9 mouse cellular contexts compared by ENCODE assay signal in genomic region chr10:61277918-61278674, GRCm38 (mm10). TPM values are rescaled to one million over a fixed set of nuclear protein-coding genes. Genes with fewer than 3 reads are reported as not detected.
DNase-seq lines count a peak whose midpoint lies in the region; ATAC-seq and TF ChIP-seq lines count a peak whose summit lies in the region.
"Had no signal": no experiment of that assay in that cellular context is flagged by ENCODE, and none has a peak within 500 bp of the region (broad histone marks: within the 10 kb centered on the region; RNA-seq: fewer than 3 reads in every experiment).

No protein-coding gene starts in this region.

- H3K27ac ChIP-seq in heart, embryonic 11.5 days (ENCODE audit: low read depth, low read length) = no peak overlapping the region
- H3K27ac ChIP-seq in heart, embryonic 14.5 days (replicated peaks in 1 of 2; ENCODE audit: control insufficient read depth in 1 of 2, insufficient read depth in 1 of 2, low read depth in 2 of 2, low read length in 2 of 2) = peak overlapping the region in 1 of 2 experiments; percentile 38; a peak in 1 of 4 replicates
- 0 out of 2 replicates have a peak overlapping the region, but pooled peaks have one; percentile 7 for H3K27ac ChIP-seq in lung, embryonic 15.5 days
- H3K27ac ChIP-seq in layer of hippocampus, adult 2 months = no peak overlapping the region
- no peak overlapping the region for H3K27ac ChIP-seq in forebrain, embryonic 16.5 days (ENCODE audit: low read length)

- DNase-seq in heart, adult 18-20 months = peak; percentile 74 to 91
- DNase-seq in NIH3T3 (ENCODE audit: low read depth) = peak; percentile 82
- DNase-seq in cerebellum, adult 11-12 months = no peak
- DNase-seq in layer of hippocampus, adult 2 months (ENCODE audit: low spot score in 2 of 2) = no peak

- peaks cover 5% of the 10 kb centered on the region for H3K27me3 ChIP-seq in heart, embryonic 11.5 days (ENCODE audit: control insufficient read depth, insufficient read depth, low read length)
- H3K27me3 ChIP-seq in heart, embryonic 14.5 days (ENCODE audit: control insufficient read depth, insufficient read depth, low read length) = no peaks in the 10 kb centered on the region
- H3K27me3 ChIP-seq in lung, embryonic 15.5 days = no peaks in the 10 kb centered on the region
- 0 out of 2 replicates have a peak, but pooled peaks cover 5% of the 10 kb centered on the region for H3K27me3 ChIP-seq in forebrain, embryonic 16.5 days (replicated peaks; ENCODE audit: control insufficient read depth, insufficient read depth, low read length)

- H3K36me3 ChIP-seq in heart, embryonic 11.5 days (ENCODE audit: control insufficient read depth, insufficient read depth, low read length) = no peaks in the 10 kb centered on the region
- H3K36me3 ChIP-seq in heart, embryonic 14.5 days (ENCODE audit: control insufficient read depth, insufficient read depth, low read length) = no peaks in the 10 kb centered on the region
- no peaks in the 10 kb centered on the region for H3K36me3 ChIP-seq in lung, embryonic 15.5 days
- H3K36me3 ChIP-seq in forebrain, embryonic 16.5 days (ENCODE audit: control insufficient read depth, insufficient read depth) = no peaks in the 10 kb centered on the region

- no peaks in the 10 kb centered on the region for H3K9me3 ChIP-seq in heart, embryonic 11.5 days (replicated peaks; ENCODE audit: control insufficient read depth, low read length)
- H3K9me3 ChIP-seq in heart, embryonic 14.5 days (ENCODE audit: control insufficient read depth, low read length) = no peaks in the 10 kb centered on the region
- no peaks in the 10 kb centered on the region for H3K9me3 ChIP-seq in lung, embryonic 15.5 days
- no peaks in the 10 kb centered on the region for H3K9me3 ChIP-seq in forebrain, embryonic 16.5 days (ENCODE audit: control insufficient read depth, low read length)

- TF ChIP-seq CTCF in layer of hippocampus, adult 2 months (conservative IDR thresholded peaks at IDR 0.05) = no peak

- ATAC-seq in heart, embryonic 11.5 days (replicated peaks; ENCODE audit: insufficient number of reproducible peaks, low FRiP score, low TSS enrichment) = no peak
- 0 out of 2 replicates have a peak, but pooled peaks have one; percentile 22 for ATAC-seq in heart, embryonic 14.5 days (ENCODE audit: insufficient number of reproducible peaks, insufficient read depth, low FRiP score, low read depth)
- ATAC-seq in lung, embryonic 15.5 days (ENCODE audit: borderline replicate concordance, extremely low read depth, low FRiP score, low TSS enrichment) = no peak
- ATAC-seq in forebrain, embryonic 16.5 days = no peak

- H3K4me2 ChIP-seq in heart, embryonic 11.5 days = no peak overlapping the region
- no peak overlapping the region for H3K4me2 ChIP-seq in heart, embryonic 14.5 days (ENCODE audit: low read length)
- no peak overlapping the region for H3K4me2 ChIP-seq in lung, embryonic 15.5 days
- no peak overlapping the region for H3K4me2 ChIP-seq in forebrain, embryonic 16.5 days (ENCODE audit: low read length)

- H3K9ac ChIP-seq in heart, embryonic 11.5 days (ENCODE audit: low read depth, low read length) = no peak overlapping the region
- 0 out of 2 replicates have a peak overlapping the region, but pooled peaks have one; percentile 34 for H3K9ac ChIP-seq in heart, embryonic 14.5 days (ENCODE audit: low read length)
- no peak overlapping the region for H3K9ac ChIP-seq in lung, embryonic 15.5 days
- H3K9ac ChIP-seq in forebrain, embryonic 16.5 days (replicated peaks; ENCODE audit: low read depth, low read length) = no peak overlapping the region

- WGBS in heart, embryonic 11.5 days (ENCODE audit: insufficient replicate concordance) = 71% methylated on average over 14 of the region's 14 CpGs
- WGBS in heart, embryonic 14.5 days = 66% methylated on average over 14 of the region's 14 CpGs
- WGBS in lung, embryonic 15.5 days = 48% methylated on average over 14 of the region's 14 CpGs
- WGBS in forebrain, embryonic 16.5 days = 77% methylated on average over 14 of the region's 14 CpGs

- peaks cover 7% of the 10 kb centered on the region for H3K4me1 ChIP-seq in heart, embryonic 11.5 days (ENCODE audit: control insufficient read depth, insufficient read depth, low read length)
- peaks cover 12 to 15% of the 10 kb centered on the region in 2 experiments for H3K4me1 ChIP-seq in heart, embryonic 14.5 days (ENCODE audit: control insufficient read depth in 2 of 2, insufficient read depth in 2 of 2, low read length in 2 of 2)
- H3K4me1 ChIP-seq in lung, embryonic 15.5 days = peaks cover 7% of the 10 kb centered on the region; the same call in 1 of the 2 replicates
- peaks cover 4% of the 10 kb centered on the region; the same call in 1 of the 2 replicates for H3K4me1 ChIP-seq in forebrain, embryonic 16.5 days (replicated peaks; ENCODE audit: control insufficient read depth, insufficient read depth, low read length)

- no peak overlapping the region for H3K4me3 ChIP-seq in heart, embryonic 11.5 days (ENCODE audit: low read depth, low read length)
- H3K4me3 ChIP-seq in heart, embryonic 14.5 days (ENCODE audit: control insufficient read depth in 1 of 2, insufficient read depth in 1 of 2, low read depth in 1 of 2, low read length in 2 of 2) = no peak overlapping the region
- H3K4me3 ChIP-seq in lung, embryonic 15.5 days = no peak overlapping the region
- H3K4me3 ChIP-seq in layer of hippocampus, adult 2 months = no peak overlapping the region
- H3K4me3 ChIP-seq in forebrain, embryonic 16.5 days (replicated peaks; ENCODE audit: low read length) = no peak overlapping the region

RNA-seq across cellular contexts. Expression of gene Adamts14, which starts 4.9 kb away (rescaled TPM):
- 1 to 10 TPM in 1 of 2 experiments, under 1 TPM in 1; 0.79 to 1.0 TPM for total RNA-seq in heart, adult 18-20 months (2021)
- polyA plus RNA-seq in heart, embryonic 11.5 days (2014; fragmentation: Nextera tagmentation; extraction: Ambion mirVana) = 0.59 and 0.64 TPM in 2 replicates
- polyA plus RNA-seq in heart, embryonic 14.5 days (2014; fragmentation: Nextera tagmentation; extraction: Ambion mirVana) = 0.97 and 1.1 TPM in 2 replicates
- 1.6 and 1.9 TPM in 2 replicates for polyA plus RNA-seq in lung, embryonic 15.5 days (2015; fragmentation: Nextera tagmentation; extraction: Ambion mirVana)
- total RNA-seq in layer of hippocampus, adult 2 months (2021) = 1 to 10 TPM in 1 of 2 experiments, under 1 TPM in 1; 0.92 to 1.5 TPM
- 0.10 and 0.27 TPM in 2 replicates for polyA plus RNA-seq in forebrain, embryonic 16.5 days (2015; fragmentation: Nextera tagmentation; extraction: Ambion mirVana)

RNA-seq across cellular contexts. Expression of gene Prf1, which starts 19.5 kb away (rescaled TPM):
- under 1 TPM; 0.40 to 0.59 TPM for total RNA-seq in heart, adult 18-20 months (2021)
- 0.10 TPM in 1 of 2 replicates, not detected in the other for polyA plus RNA-seq in heart, embryonic 11.5 days (2014; fragmentation: Nextera tagmentation; extraction: Ambion mirVana)
- 0.11 TPM in 1 of 2 replicates, not detected in the other for polyA plus RNA-seq in heart, embryonic 14.5 days (2014; fragmentation: Nextera tagmentation; extraction: Ambion mirVana)
- polyA plus RNA-seq in lung, embryonic 15.5 days (2015; fragmentation: Nextera tagmentation; extraction: Ambion mirVana) = 0.18 TPM in 1 of 2 replicates, not detected in the other
- not detected for total RNA-seq in layer of hippocampus, adult 2 months (2021)
- polyA plus RNA-seq in forebrain, embryonic 16.5 days (2015; fragmentation: Nextera tagmentation; extraction: Ambion mirVana) = not detected in 2 replicates
- polyA plus RNA-seq: embryonic facial prominence, embryonic 11.5 days had no signal

Comparison
In these comparisons a context has a peak if more than half of its experiments do, and no peak if none do; other contexts are left out.
1. DNase-seq: peak in heart, adult 18-20 months (2 of 2) and NIH3T3 (single experiment); none in cerebellum, adult 11-12 months (single experiment) and layer of hippocampus, adult 2 months (0 of 2).